ENCODE assay signal across 21 mouse cellular contexts in genomic region chr6:140580170-140580569, GRCm38 (mm10).
"Had no signal": no experiment of that assay in that cellular context is flagged by ENCODE, and none has a peak within 500 bp of the region (broad histone marks: within the 10 kb centered on the region; RNA-seq: fewer than 3 reads in every experiment).

No protein-coding gene starts in this region.

- H3K9me3 ChIP-seq: midbrain, embryonic 10.5 days; midbrain, embryonic 12.5 days; neural tube, embryonic 13.5 days; neural tube, embryonic 15.5 days had no signal

- H3K27me3 ChIP-seq: midbrain, embryonic 12.5 days; neural tube, embryonic 13.5 days; neural tube, embryonic 15.5 days had no signal

- ATAC-seq: midbrain, embryonic 16.5 days had no signal

- H3K27ac ChIP-seq: liver, embryonic 14.5 days; macrophage; midbrain, embryonic 10.5 days; midbrain, embryonic 12.5 days; neural tube, embryonic 13.5 days; neural tube, embryonic 15.5 days had no signal

- H3K9ac ChIP-seq: liver, embryonic 14.5 days; lung, embryonic 14.5 days; midbrain, embryonic 12.5 days; neural tube, embryonic 13.5 days; neural tube, embryonic 15.5 days had no signal

- H3K4me3 ChIP-seq: midbrain, embryonic 10.5 days; midbrain, embryonic 12.5 days; myocyte; neural tube, embryonic 13.5 days; neural tube, embryonic 15.5 days had no signal

- H3K4me1 ChIP-seq: midbrain, embryonic 10.5 days; midbrain, embryonic 12.5 days; neural tube, embryonic 13.5 days; neural tube, embryonic 15.5 days had no signal

- DNase-seq: lung, adult 18-20 months; lung, embryonic 14.5 days; lung, postnatal 10 days; lung, postnatal 36 days; midbrain, embryonic 14.5 days; retina, postnatal 1 day; right cerebral cortex, adult 18-20 months; right cerebral cortex, postnatal 25 days; right cerebral cortex, postnatal 4 days; spleen, adult 18-20 months; thymus, adult 2 months; thymus, postnatal 25 days; thymus, postnatal 4 days had no signal
